In genomic region chr7:78103536-78104279, GRCm38 (mm10) we compare ENCODE assay signal across 25 mouse cellular contexts.
DNase-seq lines count a peak whose midpoint lies in the region; ATAC-seq and TF ChIP-seq lines count a peak whose summit lies in the region.
"Had no signal": no experiment of that assay in that cellular context is flagged by ENCODE, and none has a peak within 500 bp of the region (broad histone marks: within the 10 kb centered on the region; RNA-seq: fewer than 3 reads in every experiment).

No protein-coding gene starts in this region.

- 28% methylated on average over 2 of the region's 2 CpGs for WGBS in kidney, embryonic 14.5 days
- WGBS in kidney, embryonic 16.5 days: 24% methylated on average over 2 of the region's 2 CpGs
- WGBS in kidney, adult 2 months: 49% methylated on average over 2 of the region's 2 CpGs
- 48% methylated on average over 2 of the region's 2 CpGs for WGBS in heart, embryonic 10.5 days

- H3K4me1 ChIP-seq in kidney, embryonic 14.5 days (ENCODE audit: control insufficient read depth, insufficient read depth, low read length): no peaks in the 10 kb centered on the region
- H3K4me1 ChIP-seq in kidney, embryonic 16.5 days (ENCODE audit: insufficient read depth, low read length): peaks cover 7% of the 10 kb centered on the region; the same call in 1 of the 2 replicates
- H3K4me1 ChIP-seq in kidney, adult 2 months (ENCODE audit: control insufficient read depth, insufficient read depth, low read length): no peaks in the 10 kb centered on the region
- no peaks in the 10 kb centered on the region for H3K4me1 ChIP-seq in heart, embryonic 10.5 days
- H3K4me1 ChIP-seq: embryonic facial prominence, embryonic 15.5 days; forebrain, embryonic 12.5 days had no signal

- in situ Hi-C loops in Patski (cut with MboI; ENCODE audit: low pct_unique_long_range_greater_than_20kb): no loop called here

- no peaks in the 10 kb centered on the region for H3K9me3 ChIP-seq in kidney, embryonic 14.5 days (ENCODE audit: control insufficient read depth, low read length)
- peaks cover 7% of the 10 kb centered on the region; the same call in 1 of the 2 replicates for H3K9me3 ChIP-seq in kidney, embryonic 16.5 days (ENCODE audit: low read length)
- no peaks in the 10 kb centered on the region for H3K9me3 ChIP-seq in heart, embryonic 10.5 days
- H3K9me3 ChIP-seq: embryonic facial prominence, embryonic 12.5 days; embryonic facial prominence, embryonic 15.5 days; forebrain, embryonic 10.5 days; forebrain, embryonic 12.5 days had no signal

- no peak overlapping the region for H3K4me3 ChIP-seq in kidney, embryonic 14.5 days (ENCODE audit: low read length)
- no peak overlapping the region for H3K4me3 ChIP-seq in kidney, embryonic 16.5 days (ENCODE audit: low read length)
- no peak overlapping the region for H3K4me3 ChIP-seq in kidney, adult 2 months (ENCODE audit: insufficient read depth, low read depth, low read length)
- no peak overlapping the region for H3K4me3 ChIP-seq in heart, embryonic 10.5 days
- H3K4me3 ChIP-seq: embryonic facial prominence, embryonic 12.5 days; embryonic facial prominence, embryonic 15.5 days; erythroblast, embryonic 14.5 days; forebrain, embryonic 10.5 days; forebrain, embryonic 12.5 days had no signal

- no peak for TF ChIP-seq POLR2A in kidney, adult 2 months (IDR thresholded peaks at IDR 0.05; ENCODE audit: low read depth, low read length)

- DNase-seq in kidney, postnatal 36 days: no peak
- no peak for DNase-seq in kidney, adult 2 months
- DNase-seq in lung, postnatal 10 days: peak; percentile 30
- DNase-seq in lung, postnatal 14 days: no peak
- DNase-seq in Patski (ENCODE audit: low read depth, low spot score): peak; percentile 81
- no peak for DNase-seq in heart, embryonic 10.5 days (ENCODE audit: low spot score)
- DNase-seq: adrenal gland, adult 2 months; adrenal gland, postnatal 10 days; adrenal gland, postnatal 25 days; cerebellum, adult 11 months; cerebellum, adult 18-20 months; cerebellum, adult 8-10 months; cerebellum, adult 9-11 months; cerebellum, postnatal 14 days; cerebellum, postnatal 36 days; embryo, embryonic 11 days had no signal

- no peak overlapping the region for H3K9ac ChIP-seq in kidney, embryonic 14.5 days (ENCODE audit: low read depth, low read length)
- H3K9ac ChIP-seq in kidney, embryonic 16.5 days (replicated peaks; ENCODE audit: low read length): no peak overlapping the region
- H3K9ac ChIP-seq: embryonic facial prominence, embryonic 12.5 days; embryonic facial prominence, embryonic 15.5 days; forebrain, embryonic 12.5 days had no signal

- CTCF ChIA-PET in Patski (lab: Charles Lee): no interaction called here

- no peaks in the 10 kb centered on the region for H3K36me3 ChIP-seq in kidney, embryonic 14.5 days (ENCODE audit: control insufficient read depth, insufficient read depth, low read length)
- H3K36me3 ChIP-seq in kidney, embryonic 16.5 days (ENCODE audit: insufficient read depth, low read length): no peaks in the 10 kb centered on the region
- no peaks in the 10 kb centered on the region for H3K36me3 ChIP-seq in kidney, adult 2 months (ENCODE audit: control insufficient read depth, insufficient read depth, low read length)
- no peaks in the 10 kb centered on the region for H3K36me3 ChIP-seq in heart, embryonic 10.5 days
- H3K36me3 ChIP-seq: embryonic facial prominence, embryonic 12.5 days; embryonic facial prominence, embryonic 15.5 days; forebrain, embryonic 10.5 days; forebrain, embryonic 12.5 days had no signal

- peak; percentile 95 for ATAC-seq in kidney, embryonic 14.5 days (ENCODE audit: low FRiP score, low TSS enrichment)
- ATAC-seq in kidney, embryonic 16.5 days (ENCODE audit: low FRiP score, low TSS enrichment): peak; percentile 96
- peak; percentile 98 for ATAC-seq in Patski
- ATAC-seq: forebrain, embryonic 14.5 days; forebrain, embryonic 16.5 days had no signal

- H3K4me2 ChIP-seq in kidney, embryonic 14.5 days (replicated peaks; ENCODE audit: low read depth, low read length): no peak overlapping the region
- no peak overlapping the region for H3K4me2 ChIP-seq in kidney, embryonic 16.5 days (replicated peaks; ENCODE audit: low read depth, low read length)
- H3K4me2 ChIP-seq: embryonic facial prominence, embryonic 12.5 days; embryonic facial prominence, embryonic 15.5 days; forebrain, embryonic 12.5 days had no signal

- TF ChIP-seq CTCF in kidney, adult 2 months (conservative IDR thresholded peaks at IDR 0.05; ENCODE audit: insufficient read depth, insufficient read length, low read depth, low read length): no peak
- TF ChIP-seq CTCF in Patski (IDR thresholded peaks at IDR 0.05): no peak

- H3K27ac ChIP-seq in kidney, embryonic 14.5 days (ENCODE audit: low read depth, low read length): peak overlapping the region; percentile 44; the same call in 1 of the 2 replicates
- H3K27ac ChIP-seq in kidney, embryonic 16.5 days (ENCODE audit: low read length): peak overlapping the region; percentile 44
- H3K27ac ChIP-seq in kidney, adult 2 months (ENCODE audit: insufficient read depth, low read depth, low read length): no peak overlapping the region
- no peak overlapping the region for H3K27ac ChIP-seq in heart, embryonic 10.5 days
- H3K27ac ChIP-seq: embryonic facial prominence, embryonic 12.5 days; embryonic facial prominence, embryonic 15.5 days; forebrain, embryonic 10.5 days; forebrain, embryonic 12.5 days had no signal

- POLR2A ChIA-PET in Patski (lab: Charles Lee): interaction anchor here (0.6 kb wide), 1 partner anchor 62 kb away, joined by 3 read pairs; no protein-coding TSS in a partner anchor

- no peaks in the 10 kb centered on the region for H3K27me3 ChIP-seq in kidney, embryonic 14.5 days (ENCODE audit: control insufficient read depth, insufficient read depth, low read length)
- no peaks in the 10 kb centered on the region for H3K27me3 ChIP-seq in kidney, embryonic 16.5 days (ENCODE audit: insufficient read depth, low read length)
- H3K27me3 ChIP-seq in kidney, adult 2 months (replicated peaks; ENCODE audit: control insufficient read depth, insufficient read depth, low read length): no peaks in the 10 kb centered on the region
- no peaks in the 10 kb centered on the region for H3K27me3 ChIP-seq in Patski
- no peaks in the 10 kb centered on the region for H3K27me3 ChIP-seq in heart, embryonic 10.5 days (ENCODE audit: insufficient read depth, poor library complexity, severe bottlenecking)
- H3K27me3 ChIP-seq: embryonic facial prominence, embryonic 12.5 days; embryonic facial prominence, embryonic 15.5 days; forebrain, embryonic 12.5 days had no signal

Comparison
In these comparisons a context has a peak if more than half of its experiments do, and no peak if none do; other contexts are left out.
1. H3K27ac ChIP-seq: peak in kidney, embryonic 14.5 days (single experiment) and kidney, embryonic 16.5 days (single experiment); none in kidney, adult 2 months (single experiment) and heart, embryonic 10.5 days (single experiment).
2. DNase-seq: peak in lung, postnatal 10 days (single experiment) and Patski (single experiment); none in kidney, postnatal 36 days (0 of 2), kidney, adult 2 months (single experiment), lung, postnatal 14 days (single experiment) and heart, embryonic 10.5 days (single experiment).
3. Peak in every context shown above with its lines, with median percentiles within 50 percentile points of each other: ATAC-seq.